Mouse (Mus musculus): ENCODE results near the gene Astl.
"Not testable (repeated sequence)": the region's sequence is repeated elsewhere in the genome, so short reads cannot be mapped to it uniquely, and the experiment has no call there.

The Astl gene
- long read RNA-seq, experiment 1 = 0 reads
- long read RNA-seq, experiment 2 = 0 reads

- intact Hi-C loops (cut with DNase I) = no loop called here
Measured at GRCm38 (mm10) chr2:127338416-127338815, at the start of gene Astl. TSS of gene Astl (plus strand) at chr2:127338639.

- intact Hi-C loops (cut with DNase I) = no loop called here
Measured at GRCm38 (mm10) chr2:127292250-127292649, 46.2 kb upstream of the Astl start.

- intact Hi-C loops (cut with DNase I) = no loop called here
Measured at GRCm38 (mm10) chr2:127297001-127297805, 41.2 kb upstream of the Astl start.

GRCm38 (mm10) chr2:127298056-127298455 is 40.4 kb upstream of the Astl start:
- intact Hi-C loops (cut with DNase I) = no loop called here

GRCm38 (mm10) chr2:127300701-127301100 is 37.7 kb upstream of the Astl start:
- intact Hi-C loops (cut with DNase I) = no loop called here

GRCm38 (mm10) chr2:127301883-127302282 is 36.6 kb upstream of the Astl start:
- intact Hi-C loops (cut with DNase I) = no loop called here

- intact Hi-C loops (cut with DNase I) = not testable (repeated sequence)
Measured at GRCm38 (mm10) chr2:127304192-127304591, 34.2 kb upstream of the Astl start.

GRCm38 (mm10) chr2:127304609-127305210 is 33.7 kb upstream of the Astl start:
- intact Hi-C loops (cut with DNase I) = no loop called here

- intact Hi-C loops (cut with DNase I) = loop anchor here (2.0 kb wide), 1 partner anchor 35 kb away; no protein-coding TSS in a partner anchor
Measured at GRCm38 (mm10) chr2:127306123-127306522, 32.3 kb upstream of the Astl start.

GRCm38 (mm10) chr2:127307179-127307578 is 31.3 kb upstream of the Astl start:
- intact Hi-C loops (cut with DNase I) = loop anchor here (2.0 kb wide), 1 partner anchor 34 kb away; no protein-coding TSS in a partner anchor

GRCm38 (mm10) chr2:127308660-127309059 is 29.8 kb upstream of the Astl start:
- intact Hi-C loops (cut with DNase I) = no loop called here

- intact Hi-C loops (cut with DNase I) = no loop called here
Measured at GRCm38 (mm10) chr2:127310246-127310645, 28.2 kb upstream of the Astl start.

GRCm38 (mm10) chr2:127310685-127311084 is 27.8 kb upstream of the Astl start:
- intact Hi-C loops (cut with DNase I) = no loop called here

- intact Hi-C loops (cut with DNase I) = no loop called here
Measured at GRCm38 (mm10) chr2:127311193-127311592, 27.2 kb upstream of the Astl start.

- intact Hi-C loops (cut with DNase I) = no loop called here
Measured at GRCm38 (mm10) chr2:127312801-127313200, 25.6 kb upstream of the Astl start.

- intact Hi-C loops (cut with DNase I) = no loop called here
Measured at GRCm38 (mm10) chr2:127313878-127314277, 24.6 kb upstream of the Astl start.

GRCm38 (mm10) chr2:127314467-127315154 is 23.8 kb upstream of the Astl start:
- intact Hi-C loops (cut with DNase I) = no loop called here

- intact Hi-C loops (cut with DNase I) = no loop called here
Measured at GRCm38 (mm10) chr2:127315155-127315470, 23.3 kb upstream of the Astl start.

GRCm38 (mm10) chr2:127316431-127316830 is 22.0 kb upstream of the Astl start:
- intact Hi-C loops (cut with DNase I) = no loop called here

GRCm38 (mm10) chr2:127318136-127318535 is 20.3 kb upstream of the Astl start:
- intact Hi-C loops (cut with DNase I) = no loop called here

- intact Hi-C loops (cut with DNase I) = no loop called here
Measured at GRCm38 (mm10) chr2:127319071-127319470, 19.4 kb upstream of the Astl start.

GRCm38 (mm10) chr2:127322671-127323285 is 15.7 kb upstream of the Astl start:
- intact Hi-C loops (cut with DNase I) = no loop called here
